Mouse (Mus musculus): ENCODE measurements around the gene Bckdha. TPM values are rescaled to one million over a fixed set of nuclear protein-coding genes. Genes with fewer than 3 reads are reported as not detected.
A peak's percentile ranks its signal among the peaks of the same experiment; 100 is the strongest.

Gene Bckdha
- polyA plus RNA-seq, 1 experiment = not detected

GRCm38 (mm10) chr7:25637099-25637498, 21.7 kb downstream of the Bckdha start:
- no peaks in the 10 kb centered on the region for H3K4me1 ChIP-seq (ENCODE audit: control insufficient read depth, insufficient read depth, low read length)
- no peak for TF ChIP-seq CTCF (IDR thresholded peaks at IDR 0.05; ENCODE audit: insufficient read depth, low read depth, low read length)
- no peak for TF ChIP-seq POLR2A (IDR thresholded peaks at IDR 0.05; ENCODE audit: insufficient read depth, low read depth, low read length)
- WGBS = 86% methylated on average over 5 of the region's 5 CpGs
- no peak overlapping the region for H3K4me3 ChIP-seq (ENCODE audit: insufficient read depth, low read depth, low read length)
- H3K27ac ChIP-seq (ENCODE audit: insufficient read depth, low read depth, low read length) = no peak overlapping the region

GRCm38 (mm10) chr7:25636373-25636772, 22.4 kb downstream of the Bckdha start:
- 73% methylated on average over 3 of the region's 3 CpGs for WGBS
- H3K4me1 ChIP-seq (ENCODE audit: control insufficient read depth, insufficient read depth, low read length) = no peaks in the 10 kb centered on the region
- TF ChIP-seq CTCF (IDR thresholded peaks at IDR 0.05; ENCODE audit: insufficient read depth, low read depth, low read length) (no peak), POLR2A (IDR thresholded peaks at IDR 0.05; ENCODE audit: insufficient read depth, low read depth, low read length) (no peak)
- no peak overlapping the region for H3K27ac ChIP-seq (ENCODE audit: insufficient read depth, low read depth, low read length)
- no peak overlapping the region for H3K4me3 ChIP-seq (ENCODE audit: insufficient read depth, low read depth, low read length)

- peaks cover 7% of the 10 kb centered on the region for H3K4me1 ChIP-seq (ENCODE audit: control insufficient read depth, insufficient read depth, low read length)
- 89% methylated on average over 5 of the region's 5 CpGs for WGBS
- H3K4me3 ChIP-seq (ENCODE audit: insufficient read depth, low read depth, low read length) = no peak overlapping the region
- TF ChIP-seq CTCF (IDR thresholded peaks at IDR 0.05; ENCODE audit: insufficient read depth, low read depth, low read length) = no peak
- TF ChIP-seq POLR2A (IDR thresholded peaks at IDR 0.05; ENCODE audit: insufficient read depth, low read depth, low read length) = no peak
- no peak overlapping the region for H3K27ac ChIP-seq (ENCODE audit: insufficient read depth, low read depth, low read length)
Measured at GRCm38 (mm10) chr7:25632679-25633078, 26.1 kb downstream of the Bckdha start.

GRCm38 (mm10) chr7:25628323-25628620, 30.5 kb downstream of the Bckdha start:
- H3K27ac ChIP-seq (ENCODE audit: insufficient read depth, low read depth, low read length) = no peak overlapping the region
- no peak for TF ChIP-seq CTCF (IDR thresholded peaks at IDR 0.05; ENCODE audit: insufficient read depth, low read depth, low read length)
- no peak for TF ChIP-seq POLR2A (IDR thresholded peaks at IDR 0.05; ENCODE audit: insufficient read depth, low read depth, low read length)
- WGBS = 70% methylated on average over 8 of the region's 8 CpGs
- no peak overlapping the region for H3K4me3 ChIP-seq (ENCODE audit: insufficient read depth, low read depth, low read length)
- peaks cover 20% of the 10 kb centered on the region for H3K4me1 ChIP-seq (ENCODE audit: control insufficient read depth, insufficient read depth, low read length)

DNA sequence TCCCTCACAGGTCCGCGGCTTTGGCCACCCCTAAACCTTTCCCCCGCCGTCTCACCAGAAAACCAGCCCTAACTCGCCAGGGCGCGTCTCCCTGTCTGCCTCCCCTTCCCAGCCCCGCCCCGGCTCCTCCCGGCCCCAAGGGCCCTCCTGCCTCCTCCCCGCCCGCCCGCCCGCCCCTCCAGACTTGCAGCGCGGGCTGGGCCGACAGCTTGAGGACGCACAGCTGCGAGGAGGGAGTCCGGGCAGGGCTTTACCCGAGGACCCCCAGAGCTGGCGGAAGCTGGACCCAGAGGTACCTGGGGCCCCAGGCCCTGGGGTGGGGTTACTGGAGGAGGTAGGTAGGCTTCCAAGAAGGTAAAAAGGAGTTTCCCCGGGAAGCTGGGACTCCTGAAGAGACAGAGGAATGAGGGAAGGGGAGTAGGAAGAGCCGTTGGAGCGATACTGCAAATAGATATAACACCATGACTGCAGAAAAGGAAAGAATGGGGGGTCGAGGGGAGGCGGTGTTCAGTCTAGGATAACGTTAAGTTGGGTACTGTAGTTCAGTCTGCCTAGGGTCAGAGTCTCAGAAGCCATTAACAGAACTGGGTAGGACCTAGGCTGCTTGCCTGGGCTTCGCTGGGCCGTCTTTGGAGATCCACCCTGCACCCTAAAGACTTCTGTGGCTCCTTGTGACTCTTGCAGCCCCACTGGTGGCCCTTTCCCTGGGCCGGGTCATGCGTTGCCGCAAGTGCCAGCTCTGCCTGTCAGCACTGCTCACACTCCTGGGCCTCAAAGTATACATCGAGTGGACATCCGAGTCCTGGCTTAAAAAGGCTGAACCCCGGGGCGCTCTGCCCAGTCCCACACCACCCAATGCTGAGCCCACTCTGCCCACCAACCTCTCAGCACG, 31.1 kb downstream of the Bckdha start:
- peak overlapping the region; percentile 39 for H3K4me3 ChIP-seq (ENCODE audit: insufficient read depth, low read depth, low read length)
- no peak for TF ChIP-seq CTCF (IDR thresholded peaks at IDR 0.05; ENCODE audit: insufficient read depth, low read depth, low read length)
- TF ChIP-seq POLR2A (IDR thresholded peaks at IDR 0.05; ENCODE audit: insufficient read depth, low read depth, low read length) = no peak
- H3K4me1 ChIP-seq (ENCODE audit: control insufficient read depth, insufficient read depth, low read length) = peaks cover 20% of the 10 kb centered on the region
- 22% methylated on average over 38 of the region's 38 CpGs for WGBS
- no peak overlapping the region for H3K27ac ChIP-seq (ENCODE audit: insufficient read depth, low read depth, low read length)

DNA sequence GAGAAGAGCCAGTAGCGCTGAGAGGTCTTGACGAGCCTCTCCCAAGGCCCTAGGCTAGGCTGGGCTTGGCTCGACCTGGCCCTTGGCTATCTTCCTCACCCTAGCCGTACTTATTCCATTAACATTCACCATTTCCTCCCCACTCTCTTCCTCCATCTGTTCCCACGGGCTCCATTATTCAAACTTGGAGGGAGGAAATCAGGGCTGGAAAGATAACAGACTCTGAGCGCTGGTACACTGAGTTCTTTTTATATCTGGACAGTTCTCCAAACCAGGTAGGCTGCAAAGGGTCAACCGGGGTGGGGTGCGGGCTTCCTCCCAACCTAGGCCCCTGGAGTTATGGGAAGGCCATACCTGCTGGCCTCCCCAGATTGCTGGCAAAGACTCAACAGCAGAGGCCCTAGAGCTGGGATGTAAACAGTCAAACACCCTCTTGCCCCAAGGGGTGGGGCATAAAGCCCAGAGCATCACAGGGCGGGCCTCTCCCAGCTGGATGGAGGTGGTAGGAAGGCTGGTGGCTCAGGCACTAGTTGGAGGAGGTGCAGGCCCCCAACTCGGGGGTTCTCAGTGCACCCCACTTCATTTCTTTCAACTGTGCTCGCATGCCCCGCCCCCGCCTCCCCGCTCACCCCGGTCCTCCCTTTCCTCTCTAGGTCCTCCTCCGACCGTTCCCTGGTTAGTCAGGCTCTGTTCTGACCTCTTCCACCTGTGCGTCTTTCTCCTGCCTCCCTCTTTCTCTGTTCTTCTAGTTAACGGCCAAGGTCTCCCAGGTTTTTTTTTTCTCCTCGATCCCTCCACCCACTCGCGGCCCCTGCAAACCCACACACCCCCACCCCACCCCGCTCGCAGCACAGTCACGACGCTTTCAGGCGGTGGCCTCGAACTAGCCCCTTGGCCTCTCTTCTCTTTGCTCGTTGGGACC, 32.0 kb downstream of the Bckdha start, which contains the start of gene B3gnt8:
Gene B3gnt8 (plus strand): TSS at position 146 of the 922 bp plus-strand sequence.
- H3K27ac ChIP-seq (ENCODE audit: insufficient read depth, low read depth, low read length) = no peak within 1 kb of the TSS
- H3K4me1 ChIP-seq (ENCODE audit: control insufficient read depth, insufficient read depth, low read length) = peaks cover 20% of the 10 kb centered on the region
- H3K4me3 ChIP-seq (ENCODE audit: insufficient read depth, low read depth, low read length) = peak within 1 kb of the TSS; percentile 39
- WGBS = 24% methylated on average over 29 of the region's 29 CpGs
- TF ChIP-seq CTCF (IDR thresholded peaks at IDR 0.05; ENCODE audit: insufficient read depth, low read depth, low read length) (no peak), POLR2A (IDR thresholded peaks at IDR 0.05; ENCODE audit: insufficient read depth, low read depth, low read length) (no peak)

GRCm38 (mm10) chr7:25625594-25626250, 33.1 kb downstream of the Bckdha start:
- no peak overlapping the region for H3K27ac ChIP-seq (ENCODE audit: insufficient read depth, low read depth, low read length)

DNA sequence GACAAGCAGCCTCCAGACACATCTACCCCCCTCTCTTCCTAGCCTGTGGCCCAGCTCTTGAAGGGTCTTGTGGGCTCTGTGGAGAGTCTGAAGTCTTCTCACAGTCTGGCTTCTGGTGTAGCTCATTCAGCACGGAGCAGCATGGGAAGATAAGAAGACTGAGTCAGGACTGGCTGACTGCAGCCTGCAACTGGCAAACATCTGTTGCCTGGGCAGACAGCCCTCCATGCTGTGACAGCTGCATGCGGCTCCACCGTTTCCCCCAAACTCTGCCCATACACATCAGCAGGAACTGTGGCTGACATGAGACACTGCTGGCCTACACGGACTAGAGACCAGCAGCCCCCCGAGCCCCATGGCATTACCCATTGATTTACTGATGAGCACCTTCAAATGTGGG, 33.9 kb downstream of the Bckdha start:
- TF ChIP-seq CTCF (IDR thresholded peaks at IDR 0.05; ENCODE audit: insufficient read depth, low read depth, low read length) = no peak
- TF ChIP-seq POLR2A (IDR thresholded peaks at IDR 0.05; ENCODE audit: insufficient read depth, low read depth, low read length) = no peak
- WGBS = 49% methylated on average over 5 of the region's 5 CpGs
- peaks cover 23% of the 10 kb centered on the region for H3K4me1 ChIP-seq (ENCODE audit: control insufficient read depth, insufficient read depth, low read length)
- no peak overlapping the region for H3K4me3 ChIP-seq (ENCODE audit: insufficient read depth, low read depth, low read length)
- no peak overlapping the region for H3K27ac ChIP-seq (ENCODE audit: insufficient read depth, low read depth, low read length)

More at GRCm38 (mm10) chr7:25625594-25626250, 33.1 kb downstream of the Bckdha start:
- 82% methylated on average over 10 of the region's 10 CpGs for WGBS
- Histone ChIP-seq H3K4me1 (ENCODE audit: control insufficient read depth, insufficient read depth, low read length) (peaks cover 20% of the 10 kb centered on the region), H3K4me3 (ENCODE audit: insufficient read depth, low read depth, low read length) (no peak overlapping the region)
- TF ChIP-seq CTCF (IDR thresholded peaks at IDR 0.05; ENCODE audit: insufficient read depth, low read depth, low read length) = no peak
- no peak for TF ChIP-seq POLR2A (IDR thresholded peaks at IDR 0.05; ENCODE audit: insufficient read depth, low read depth, low read length)

All from olfactory bulb, adult 2 months (tissue).